Mouse (Mus musculus) adrenal gland, postnatal 10 days (tissue): ENCODE measurements around the gene Hpse2. TPM values are rescaled to one million over a fixed set of nuclear protein-coding genes. Genes with fewer than 3 reads are reported as not detected.

ENCODE experiments used
- DNase-seq: peaks from one replicate; pipeline ENCODE4 v3.0.0; 2021; ENCODE audit warnings: mixed read lengths
- total RNA-seq, 2 experiments: library from RNA; stranded (reverse); gene quantifications; 2 replicates each; pipeline ENCODE4 v1.2.3; 2021

The Hpse2 gene
- total RNA-seq, 2 experiments from 2014 or later: not detected

GRCm38 (mm10) chr19:43156085-43156484 lies 232.1 kb downstream of the Hpse2 start:
- no peak for DNase-seq

GRCm38 (mm10) chr19:43155582-43155981 lies 232.6 kb downstream of the Hpse2 start:
- no peak for DNase-seq

- no peak for DNase-seq
Observed at GRCm38 (mm10) chr19:43147901-43148300, 240.3 kb downstream of the Hpse2 start.

GRCm38 (mm10) chr19:43146820-43147219 lies 241.3 kb downstream of the Hpse2 start:
- DNase-seq: no peak

GRCm38 (mm10) chr19:43141646-43142045 lies 246.5 kb downstream of the Hpse2 start:
- DNase-seq: no peak

GRCm38 (mm10) chr19:43109796-43110195 lies 278.4 kb downstream of the Hpse2 start:
- no peak for DNase-seq

- no peak for DNase-seq
Observed at GRCm38 (mm10) chr19:43096915-43097314, 291.2 kb downstream of the Hpse2 start.

GRCm38 (mm10) chr19:43087216-43087615 lies 300.9 kb downstream of the Hpse2 start:
- no peak for DNase-seq

GRCm38 (mm10) chr19:43064155-43064554 lies 324.0 kb downstream of the Hpse2 start:
- no peak for DNase-seq

- no peak for DNase-seq
Observed at GRCm38 (mm10) chr19:43044506-43044905, 343.6 kb downstream of the Hpse2 start.

GRCm38 (mm10) chr19:43042721-43043120 lies 345.4 kb downstream of the Hpse2 start:
- DNase-seq: no peak

- no peak for DNase-seq
Observed at GRCm38 (mm10) chr19:43042211-43042610, 345.9 kb downstream of the Hpse2 start.

GRCm38 (mm10) chr19:43036381-43036780 lies 351.8 kb downstream of the Hpse2 start:
- DNase-seq: no peak

- DNase-seq: peak; percentile 49
Observed at GRCm38 (mm10) chr19:43027305-43027704, 360.9 kb downstream of the Hpse2 start.

GRCm38 (mm10) chr19:43022611-43023173 lies 365.5 kb downstream of the Hpse2 start:
- DNase-seq: peak; percentile 3

GRCm38 (mm10) chr19:43018792-43019191 lies 369.4 kb downstream of the Hpse2 start:
- no peak for DNase-seq

- no peak for DNase-seq
Observed at GRCm38 (mm10) chr19:42996406-42996805, 391.7 kb downstream of the Hpse2 start.

- DNase-seq: no peak
Observed at GRCm38 (mm10) chr19:42988833-42989232, 399.3 kb downstream of the Hpse2 start.

- no peak for DNase-seq
Observed at GRCm38 (mm10) chr19:42986315-42986701, 401.8 kb downstream of the Hpse2 start.

GRCm38 (mm10) chr19:42985372-42986314 lies 402.5 kb downstream of the Hpse2 start:
- DNase-seq: no peak

GRCm38 (mm10) chr19:42980537-42980936 lies 407.6 kb downstream of the Hpse2 start:
- DNase-seq: no peak

- no peak for DNase-seq
Observed at GRCm38 (mm10) chr19:42977938-42978337, 410.2 kb downstream of the Hpse2 start.

- DNase-seq: no peak
Observed at GRCm38 (mm10) chr19:42973740-42974139, 414.4 kb downstream of the Hpse2 start.

GRCm38 (mm10) chr19:42965171-42965570 lies 423.0 kb downstream of the Hpse2 start:
- DNase-seq: no peak
